Mouse (Mus musculus): ENCODE measurements around the gene AI837181. TPM values are rescaled to one million over a fixed set of nuclear protein-coding genes. Genes with fewer than 3 reads are reported as not detected.

AI837181 gene
- polyA plus RNA-seq, 1 experiment from 2014 or later, result 87.3 TPM

DNA sequence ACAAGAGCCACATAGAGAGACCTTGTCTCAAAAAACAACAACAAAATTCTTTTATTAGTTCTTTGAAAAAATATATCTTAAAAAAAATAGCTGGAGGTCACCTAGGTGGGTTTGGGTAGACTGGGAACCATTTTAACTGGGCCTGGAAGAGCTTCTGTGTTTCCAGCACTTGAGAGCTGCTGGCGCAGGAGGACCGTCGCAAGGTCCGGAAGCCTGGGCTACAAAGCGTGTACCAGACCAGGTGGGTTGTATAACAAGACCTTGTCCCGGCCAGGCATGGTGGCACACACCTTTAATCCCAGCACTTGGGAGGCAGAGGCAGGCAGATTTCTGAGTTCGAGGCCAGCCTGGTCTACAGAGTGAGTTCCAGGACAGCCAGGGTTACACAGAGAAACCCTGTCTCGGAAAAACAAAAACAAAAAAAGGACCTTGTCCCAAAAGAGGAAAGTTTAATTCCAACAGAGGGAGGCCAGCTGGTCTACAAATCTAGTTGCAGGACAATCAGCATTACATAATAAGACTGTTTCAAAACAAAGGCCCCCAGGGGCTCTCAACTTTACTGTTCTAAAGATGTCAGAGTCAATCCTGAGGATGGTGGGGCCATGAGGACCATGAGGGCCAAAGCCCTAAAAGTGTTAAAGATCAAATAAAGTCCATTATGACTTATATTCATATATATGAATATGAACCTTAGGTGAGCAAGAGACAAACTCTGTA lies 6.0 kb upstream of the AI837181 start:
- H3K36me3 ChIP-seq, result peaks cover 37% of the 10 kb centered on the region
- WGBS, result 90% methylated on average over 8 of the region's 8 CpGs
- no peak overlapping the region for H3K9ac ChIP-seq (replicated peaks)
- no peaks in the 10 kb centered on the region for H3K27me3 ChIP-seq (replicated peaks)
- H3K9me3 ChIP-seq (replicated peaks), result no peaks in the 10 kb centered on the region
- H3K27ac ChIP-seq (replicated peaks), result no peak overlapping the region
- H3K4me2 ChIP-seq, result no peak overlapping the region
- H3K4me3 ChIP-seq (replicated peaks), result no peak overlapping the region
- no peak for ATAC-seq (ENCODE audit: low FRiP score)
- H3K4me1 ChIP-seq, result peaks cover 25% of the 10 kb centered on the region

DNA sequence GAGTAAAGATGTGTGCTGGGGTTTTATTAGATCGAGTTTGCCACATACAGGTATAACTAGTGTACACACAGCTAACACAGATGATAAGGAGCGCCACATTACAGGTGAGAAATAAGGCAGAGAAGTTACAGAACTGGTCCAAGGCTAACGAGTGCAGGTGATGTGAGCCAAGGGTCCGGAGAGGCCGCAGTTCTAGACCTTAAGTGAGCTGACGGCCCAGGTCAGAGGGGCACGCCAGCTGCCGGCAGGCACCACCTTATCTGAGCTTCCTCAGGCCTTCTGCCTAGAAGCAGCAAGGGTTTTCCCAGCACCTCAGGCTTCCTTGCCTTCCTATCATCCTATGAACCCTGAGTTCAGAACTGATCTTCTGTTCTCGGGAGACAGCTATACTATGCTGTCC lies 5.3 kb upstream of the AI837181 start:
- Histone ChIP-seq H3K9ac (replicated peaks) (no peak overlapping the region), H3K4me3 (replicated peaks) (no peak overlapping the region), H3K27ac (replicated peaks) (no peak overlapping the region), H3K4me1 (peaks cover 27% of the 10 kb centered on the region), H3K36me3 (peaks cover 37% of the 10 kb centered on the region), H3K9me3 (replicated peaks) (no peaks in the 10 kb centered on the region), H3K27me3 (replicated peaks) (no peaks in the 10 kb centered on the region), H3K4me2 (no peak overlapping the region)
- ATAC-seq (ENCODE audit: low FRiP score), result no peak
- 94% methylated on average over 9 of the region's 9 CpGs for WGBS

DNA sequence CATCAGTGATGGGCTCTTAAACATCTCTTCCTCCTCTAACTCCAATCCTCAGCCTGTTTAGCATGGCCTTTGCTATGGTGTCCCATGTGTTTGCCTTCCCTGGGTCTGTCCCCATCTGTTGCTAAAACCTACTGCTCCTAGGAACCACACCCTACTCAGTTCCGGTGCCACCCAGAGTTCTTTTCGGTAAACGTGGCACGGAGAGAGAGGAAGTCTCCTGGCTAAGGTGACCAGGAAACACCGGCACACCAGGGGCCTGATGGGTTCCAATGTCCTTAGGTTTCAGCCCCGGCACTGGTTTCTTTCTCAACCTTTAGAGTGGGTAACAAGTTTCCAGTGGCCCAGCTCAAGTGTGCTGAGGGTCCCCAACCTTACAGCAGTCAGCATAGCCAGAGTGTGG lies 4.4 kb upstream of the AI837181 start:
- Histone ChIP-seq H3K27me3 (replicated peaks) (no peaks in the 10 kb centered on the region), H3K9me3 (replicated peaks) (no peaks in the 10 kb centered on the region), H3K9ac (replicated peaks) (no peak overlapping the region), H3K27ac (replicated peaks) (no peak overlapping the region), H3K36me3 (peaks cover 37% of the 10 kb centered on the region), H3K4me2 (no peak overlapping the region), H3K4me3 (replicated peaks) (no peak overlapping the region), H3K4me1 (peaks cover 27% of the 10 kb centered on the region)
- no peak for ATAC-seq (ENCODE audit: low FRiP score)
- WGBS, result 88% methylated on average over 6 of the region's 6 CpGs

DNA sequence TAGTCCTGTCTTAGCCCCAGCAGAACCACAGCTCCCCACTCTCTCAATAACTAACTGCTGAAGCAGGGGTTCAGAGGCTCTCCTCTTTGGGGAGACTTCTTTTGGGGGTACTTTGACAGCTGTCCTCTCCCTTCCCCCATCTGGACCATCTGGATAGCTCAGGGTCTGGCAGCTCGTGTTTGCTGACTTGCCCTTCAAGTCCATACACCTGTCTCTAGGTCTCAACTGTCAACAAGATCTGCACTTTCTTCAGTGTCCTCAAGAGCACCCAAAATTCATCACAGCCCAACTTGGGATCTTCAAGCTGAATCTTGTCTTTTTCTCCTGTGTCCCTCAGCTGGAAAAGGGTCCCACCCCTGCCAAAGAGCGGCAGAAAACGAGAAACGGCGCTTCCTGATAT lies 3.2 kb upstream of the AI837181 start:
- Histone ChIP-seq H3K27me3 (replicated peaks) (no peaks in the 10 kb centered on the region), H3K4me3 (replicated peaks) (no peak overlapping the region), H3K9me3 (replicated peaks) (no peaks in the 10 kb centered on the region), H3K27ac (replicated peaks) (no peak overlapping the region), H3K36me3 (peaks cover 43% of the 10 kb centered on the region), H3K9ac (replicated peaks) (no peak overlapping the region), H3K4me1 (peaks cover 40% of the 10 kb centered on the region), H3K4me2 (no peak overlapping the region)
- WGBS, result 90% methylated on average over 5 of the region's 5 CpGs
- no peak for ATAC-seq (ENCODE audit: low FRiP score)

DNA sequence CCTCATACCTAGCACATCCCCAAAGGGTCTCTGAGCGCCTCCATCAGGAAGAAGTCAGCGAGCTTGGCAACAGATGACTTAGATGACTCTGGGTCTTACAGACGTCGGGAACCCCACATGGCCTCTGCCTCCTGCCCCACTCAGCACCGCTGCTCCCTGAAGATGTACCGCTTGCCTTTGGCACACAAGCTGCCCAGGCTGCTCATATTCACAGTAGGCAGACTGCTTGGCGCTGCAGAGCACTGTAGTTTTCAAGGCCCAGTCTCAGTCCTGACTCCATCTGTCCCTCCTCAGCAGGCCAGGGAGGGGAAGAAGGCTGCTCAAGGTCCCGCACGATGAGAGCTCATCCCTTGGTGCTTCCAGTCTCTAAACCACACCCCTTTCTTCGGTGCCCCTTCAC lies 2.7 kb upstream of the AI837181 start:
- Histone ChIP-seq H3K36me3 (peaks cover 48% of the 10 kb centered on the region), H3K9me3 (replicated peaks) (no peaks in the 10 kb centered on the region), H3K27ac (replicated peaks) (no peak overlapping the region), H3K27me3 (replicated peaks) (no peaks in the 10 kb centered on the region), H3K9ac (replicated peaks) (no peak overlapping the region), H3K4me1 (peaks cover 44% of the 10 kb centered on the region), H3K4me2 (no peak overlapping the region), H3K4me3 (replicated peaks) (no peak overlapping the region)
- WGBS, result 95% methylated on average over 10 of the region's 10 CpGs
- no peak for ATAC-seq (ENCODE audit: low FRiP score)

DNA sequence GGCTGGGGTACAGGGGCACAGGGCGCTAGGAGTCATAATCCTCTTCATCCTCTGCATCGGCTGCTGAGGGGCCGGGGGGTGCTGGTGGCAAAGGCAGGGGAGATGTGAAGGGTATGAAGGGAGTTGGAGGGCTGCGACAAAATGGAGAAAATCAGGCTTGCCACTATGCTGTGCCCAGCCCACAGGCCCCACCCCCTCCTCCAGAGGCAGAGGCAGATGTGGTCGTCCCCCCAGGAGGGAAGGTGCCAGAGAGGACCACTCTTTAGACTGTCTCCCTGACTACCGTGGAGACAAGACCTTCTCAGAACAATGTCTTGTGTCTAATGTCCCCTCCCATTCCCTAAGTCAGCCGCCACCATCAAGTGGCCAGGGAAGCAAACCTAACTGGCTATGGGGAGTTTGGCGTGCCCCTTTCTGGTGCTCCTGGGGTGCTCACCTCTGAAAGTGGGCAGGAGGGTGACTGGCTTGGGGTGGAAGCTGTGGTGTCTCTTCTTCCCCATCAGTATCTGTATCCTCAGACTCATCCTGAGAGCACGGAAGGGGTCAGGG lies 2.0 kb upstream of the AI837181 start:
- WGBS, result 70% methylated on average over 9 of the region's 9 CpGs
- Histone ChIP-seq H3K4me3 (replicated peaks) (peak overlapping the region; percentile 88), H3K27me3 (replicated peaks) (no peaks in the 10 kb centered on the region), H3K9ac (replicated peaks) (peak overlapping the region; percentile 89), H3K4me2 (peak overlapping the region; percentile 90), H3K27ac (replicated peaks) (no peak overlapping the region), H3K4me1 (peaks cover 49% of the 10 kb centered on the region), H3K36me3 (peaks cover 46% of the 10 kb centered on the region), H3K9me3 (replicated peaks) (no peaks in the 10 kb centered on the region)
- no peak for ATAC-seq (ENCODE audit: low FRiP score)

DNA sequence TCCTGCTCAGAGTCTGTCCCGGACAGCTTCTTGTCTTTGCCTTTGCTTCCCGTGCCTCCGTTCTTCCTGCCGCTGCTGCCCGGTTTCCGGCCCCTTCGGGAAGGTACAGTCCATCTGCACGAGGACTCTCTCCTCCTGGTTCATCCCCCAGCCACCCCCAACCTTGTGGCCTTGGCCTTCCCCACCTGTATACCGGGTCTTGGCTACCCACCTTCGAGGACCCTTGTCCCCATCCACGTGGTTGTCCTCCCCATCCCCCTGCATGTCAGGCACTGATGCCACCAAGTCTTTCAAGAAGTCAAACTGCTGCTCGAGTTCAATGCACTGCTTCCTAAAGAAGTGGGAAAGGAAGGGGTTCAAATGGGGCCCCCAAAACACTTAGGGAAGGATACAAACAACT lies 1.4 kb upstream of the AI837181 start:
- Histone ChIP-seq H3K27me3 (replicated peaks) (no peaks in the 10 kb centered on the region), H3K9ac (replicated peaks) (peak overlapping the region; percentile 89), H3K27ac (replicated peaks) (peak overlapping the region; percentile 95), H3K36me3 (peaks cover 46% of the 10 kb centered on the region), H3K4me3 (replicated peaks) (peak overlapping the region; percentile 88), H3K4me1 (peaks cover 53% of the 10 kb centered on the region), H3K9me3 (replicated peaks) (no peaks in the 10 kb centered on the region), H3K4me2 (peak overlapping the region; percentile 90)
- WGBS, result 67% methylated on average over 12 of the region's 12 CpGs
- no peak for ATAC-seq (ENCODE audit: low FRiP score)

DNA sequence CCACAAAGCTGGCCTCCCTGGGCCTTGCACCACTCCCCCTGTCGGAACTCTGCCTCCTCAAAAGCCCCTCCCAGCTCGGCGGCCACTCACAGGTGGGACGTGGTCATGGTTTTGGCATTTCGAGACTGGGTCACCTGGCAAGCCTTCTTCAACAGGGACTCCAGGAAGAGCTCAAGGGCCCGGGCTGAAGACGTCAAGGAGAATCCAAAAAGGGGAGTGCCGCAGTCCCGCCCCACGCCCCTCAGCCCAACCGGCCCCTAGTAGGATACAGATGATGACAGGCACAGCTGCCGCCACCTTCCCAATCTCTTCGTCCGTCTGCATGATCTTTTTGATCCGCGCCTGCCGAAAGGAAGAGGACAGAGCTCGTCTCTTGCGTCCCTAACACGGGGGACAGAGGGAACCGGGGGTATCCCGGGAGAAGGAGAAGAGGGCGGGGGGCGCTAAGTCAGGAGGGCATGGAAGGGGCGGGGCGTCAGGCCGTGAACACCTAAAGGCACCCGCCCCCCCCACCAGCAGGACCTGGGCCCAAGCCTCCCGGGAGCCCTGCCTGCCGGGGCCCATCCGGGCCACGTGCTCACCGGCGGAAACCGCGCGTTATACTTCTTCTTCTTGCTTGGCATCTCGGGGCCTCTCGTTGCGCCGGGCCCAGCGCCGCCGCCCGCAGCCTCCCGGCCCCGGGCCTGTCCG lies 707 bp upstream of the AI837181 start:
- Histone ChIP-seq H3K27ac (replicated peaks) (peak overlapping the region; percentile 95), H3K4me3 (replicated peaks) (peak overlapping the region; percentile 88), H3K4me2 (peak overlapping the region; percentile 90), H3K27me3 (replicated peaks) (no peaks in the 10 kb centered on the region), H3K9me3 (replicated peaks) (no peaks in the 10 kb centered on the region), H3K9ac (replicated peaks) (peak overlapping the region; percentile 89), H3K36me3 (peaks cover 46% of the 10 kb centered on the region), H3K4me1 (peaks cover 53% of the 10 kb centered on the region)
- WGBS, result under 1% methylated on average over 39 of the region's 48 CpGs
- ATAC-seq (ENCODE audit: low FRiP score), result peak; percentile 66

DNA sequence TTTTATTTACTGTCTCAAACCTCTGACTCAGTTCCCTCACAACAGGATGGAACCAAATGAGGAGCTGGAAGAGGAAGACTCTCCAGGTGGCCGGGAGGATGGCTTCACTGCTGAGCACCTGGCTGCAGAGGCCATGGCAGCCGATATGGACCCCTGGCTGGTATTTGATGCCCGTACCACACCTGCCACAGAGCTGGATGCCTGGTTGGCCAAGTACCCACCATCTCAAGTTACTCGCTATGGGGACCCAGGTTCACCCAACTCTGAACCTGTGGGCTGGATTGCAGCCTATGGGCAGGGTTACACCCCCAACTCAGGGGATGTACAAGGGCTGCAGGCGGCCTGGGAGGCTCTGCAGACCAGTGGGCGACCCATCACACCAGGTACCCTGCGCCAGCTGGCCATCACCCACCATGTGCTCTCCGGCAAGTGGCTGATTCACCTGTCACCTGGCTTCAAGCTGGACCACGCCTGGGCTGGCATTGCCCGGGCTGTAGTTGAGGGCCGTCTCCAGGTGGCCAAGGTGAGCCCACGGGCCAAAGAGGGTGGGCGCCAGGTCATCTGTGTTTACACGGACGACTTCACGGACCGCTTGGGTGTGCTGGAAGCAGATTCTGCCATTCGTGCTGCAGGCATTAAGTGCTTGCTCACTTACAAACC lies 1.1 kb downstream of the AI837181 start:
- Histone ChIP-seq H3K36me3 (peaks cover 32% of the 10 kb centered on the region), H3K4me1 (peaks cover 53% of the 10 kb centered on the region), H3K4me3 (replicated peaks) (peak overlapping the region; percentile 88), H3K27ac (replicated peaks) (peak overlapping the region; percentile 95), H3K9me3 (replicated peaks) (no peaks in the 10 kb centered on the region), H3K9ac (replicated peaks) (peak overlapping the region; percentile 93), H3K4me2 (peak overlapping the region; percentile 90), H3K27me3 (replicated peaks) (no peaks in the 10 kb centered on the region)
- WGBS, result 90% methylated on average over 18 of the region's 18 CpGs
- no peak for ATAC-seq (ENCODE audit: low FRiP score)

DNA sequence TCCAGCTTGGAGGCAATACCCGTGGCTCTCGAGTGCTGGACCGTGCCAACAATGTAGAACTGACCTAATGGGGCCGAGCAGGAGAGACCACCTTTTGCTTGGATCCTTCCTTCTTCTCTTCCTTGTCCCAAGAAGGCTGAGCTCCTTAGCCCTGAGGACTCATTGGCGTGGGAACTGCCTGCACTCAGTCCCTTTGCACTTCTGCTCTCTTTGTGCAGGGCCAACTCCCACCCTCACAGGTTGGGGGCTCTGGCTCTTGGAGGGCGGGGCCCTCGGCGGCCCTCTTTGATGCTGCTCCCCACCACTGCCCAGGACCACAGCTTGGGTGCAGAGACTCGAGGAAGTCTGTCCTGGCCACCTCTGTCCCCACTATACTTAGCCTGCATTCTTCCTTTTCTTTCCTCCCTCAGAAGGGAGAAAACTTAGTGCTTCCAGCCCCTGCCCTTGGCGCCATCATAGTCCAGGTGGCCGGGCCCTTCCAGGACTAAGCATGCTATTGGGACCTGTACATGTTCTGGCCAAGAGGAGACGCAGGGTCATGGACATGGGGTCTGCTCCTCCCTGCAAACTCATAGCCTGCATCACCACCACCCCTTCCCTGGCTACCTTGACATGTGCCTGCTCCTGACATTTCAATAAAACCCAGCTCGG lies 1.8 kb downstream of the AI837181 start:
- H3K4me2 ChIP-seq, result peak overlapping the region; percentile 90
- no peak overlapping the region for H3K27ac ChIP-seq (replicated peaks)
- peaks cover 25% of the 10 kb centered on the region for H3K36me3 ChIP-seq
- H3K9me3 ChIP-seq (replicated peaks), result no peaks in the 10 kb centered on the region
- H3K4me3 ChIP-seq (replicated peaks), result peak overlapping the region; percentile 88
- no peak overlapping the region for H3K9ac ChIP-seq (replicated peaks)
- H3K27me3 ChIP-seq (replicated peaks), result no peaks in the 10 kb centered on the region
- ATAC-seq (ENCODE audit: low FRiP score), result no peak
- WGBS, result 93% methylated on average over 13 of the region's 13 CpGs
- peaks cover 49% of the 10 kb centered on the region for H3K4me1 ChIP-seq

DNA sequence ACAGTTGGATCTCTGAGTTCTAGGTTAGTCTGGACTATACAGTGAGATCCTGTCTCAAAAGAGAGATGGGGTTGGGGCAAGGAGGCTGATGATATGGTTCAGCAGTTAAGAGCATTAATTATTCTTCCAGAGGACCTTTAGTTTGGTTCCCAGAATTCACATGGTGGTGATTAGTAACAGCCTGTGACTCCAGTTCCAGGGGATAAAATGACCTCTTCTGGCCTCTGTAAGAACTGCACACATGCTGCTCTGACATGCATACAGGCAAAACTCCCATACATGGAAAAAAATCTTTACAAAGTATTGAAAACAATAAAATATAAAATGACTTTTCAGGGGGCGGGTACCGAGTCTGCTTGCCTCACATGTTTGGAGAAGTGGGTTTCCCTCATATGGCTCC lies 3.1 kb downstream of the AI837181 start:
- no peak overlapping the region for H3K4me3 ChIP-seq (replicated peaks)
- peaks cover 40% of the 10 kb centered on the region for H3K4me1 ChIP-seq
- ATAC-seq (ENCODE audit: low FRiP score), result no peak
- no peak overlapping the region for H3K9ac ChIP-seq (replicated peaks)
- peaks cover 15% of the 10 kb centered on the region for H3K36me3 ChIP-seq
- H3K4me2 ChIP-seq, result no peak overlapping the region
- no peaks in the 10 kb centered on the region for H3K27me3 ChIP-seq (replicated peaks)
- H3K27ac ChIP-seq (replicated peaks), result no peak overlapping the region
- 88% methylated on average over 2 of the region's 2 CpGs for WGBS
- H3K9me3 ChIP-seq (replicated peaks), result no peaks in the 10 kb centered on the region
